Mouse (Mus musculus): ENCODE data around the gene Lmod3.
"Not testable (repeated sequence)": the region's sequence is repeated elsewhere in the genome, so short reads cannot be mapped to it uniquely, and the experiment has no call there.

Gene Lmod3

GRCm38 (mm10) chr6:97276366-97276765 lies 23.8 kb upstream of the Lmod3 start:
- no peak for DNase-seq (ENCODE audit: low read depth, low spot score)

DNA sequence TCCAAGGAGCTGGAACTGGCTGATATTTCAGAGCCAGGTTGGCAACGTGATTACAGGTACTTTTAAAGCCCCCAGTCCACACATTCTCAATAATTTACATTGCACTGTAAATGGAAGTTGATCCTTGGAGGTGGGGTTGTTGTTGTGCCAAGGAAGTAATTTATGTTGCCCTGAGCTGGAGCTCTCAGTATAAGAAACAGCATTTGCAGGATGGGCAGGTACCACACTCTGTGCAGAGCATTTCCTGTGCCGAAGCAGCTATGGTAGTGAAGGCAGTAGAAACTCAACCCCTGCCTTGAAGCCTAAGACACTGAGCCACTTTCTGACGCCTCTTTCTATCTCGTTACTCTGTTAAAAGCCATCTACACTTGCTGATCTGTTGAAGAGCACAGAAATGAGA lies 23.2 kb upstream of the Lmod3 start:
- no peak for DNase-seq (ENCODE audit: low read depth, low spot score)

GRCm38 (mm10) chr6:97273777-97274176 lies 21.2 kb upstream of the Lmod3 start:
- no peak for DNase-seq (ENCODE audit: low read depth, low spot score)

GRCm38 (mm10) chr6:97273058-97273710 lies 20.6 kb upstream of the Lmod3 start:
- DNase-seq (ENCODE audit: low read depth, low spot score) = no peak

DNA sequence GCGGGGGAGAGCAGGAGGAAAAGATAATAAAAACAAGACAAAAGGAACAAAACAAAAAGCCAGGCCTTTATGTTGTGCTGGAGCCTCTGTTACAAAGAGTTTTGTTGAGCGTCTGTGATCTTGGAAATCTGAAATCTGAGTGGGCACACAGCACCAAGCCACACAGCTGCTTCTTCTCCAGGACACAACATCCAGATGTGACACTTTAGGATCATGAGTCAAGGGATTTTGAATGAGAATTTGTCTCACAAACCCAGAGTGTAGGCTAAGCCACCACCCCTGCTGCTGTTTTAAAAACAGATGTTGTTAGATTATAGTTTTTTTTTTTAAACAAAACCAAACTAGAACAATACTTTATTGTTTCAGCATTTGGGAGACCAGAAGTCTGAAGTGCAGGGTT lies 19.8 kb upstream of the Lmod3 start:
- no peak for DNase-seq (ENCODE audit: low read depth, low spot score)

DNA sequence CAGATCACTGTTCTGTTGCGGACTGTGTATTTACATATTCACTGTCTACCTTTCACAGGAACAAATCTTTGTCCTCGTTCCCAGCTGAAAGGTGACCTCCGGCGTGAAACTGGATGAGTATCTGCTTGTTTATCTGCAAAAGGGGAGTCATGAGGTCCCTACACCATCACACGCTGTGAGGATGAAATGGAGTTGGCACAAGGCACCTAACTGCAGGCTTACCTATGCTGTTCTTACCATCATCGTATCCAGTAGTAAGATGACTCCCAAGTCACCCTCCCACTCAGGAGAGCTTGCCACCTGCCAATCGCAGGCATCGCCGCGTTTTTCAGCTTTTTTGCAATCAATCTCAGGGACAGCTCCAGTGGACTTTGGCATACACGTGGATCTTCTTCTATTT lies 17.0 kb upstream of the Lmod3 start:
- DNase-seq (ENCODE audit: low read depth, low spot score) = no peak

DNA sequence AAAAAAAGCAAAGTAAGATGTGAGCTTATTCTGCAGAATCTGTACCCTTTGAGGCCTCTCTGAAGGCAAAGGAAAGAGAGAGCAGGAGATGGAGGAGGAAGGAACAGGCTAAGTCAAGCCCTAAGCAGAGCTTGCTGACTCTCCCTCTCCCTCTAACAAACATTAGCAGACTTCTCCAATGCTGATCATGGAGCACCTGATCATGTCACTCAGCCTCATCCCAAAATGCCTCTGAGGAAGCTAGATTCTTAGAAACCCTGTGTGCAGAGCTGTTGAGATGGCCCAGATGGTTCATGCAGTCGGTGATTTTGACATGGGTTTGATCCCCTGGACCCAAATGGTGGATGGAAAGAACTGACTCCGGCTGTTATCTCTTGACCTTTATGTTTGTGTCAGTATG lies 14.6 kb upstream of the Lmod3 start:
- DNase-seq (ENCODE audit: low read depth, low spot score) = no peak

DNA sequence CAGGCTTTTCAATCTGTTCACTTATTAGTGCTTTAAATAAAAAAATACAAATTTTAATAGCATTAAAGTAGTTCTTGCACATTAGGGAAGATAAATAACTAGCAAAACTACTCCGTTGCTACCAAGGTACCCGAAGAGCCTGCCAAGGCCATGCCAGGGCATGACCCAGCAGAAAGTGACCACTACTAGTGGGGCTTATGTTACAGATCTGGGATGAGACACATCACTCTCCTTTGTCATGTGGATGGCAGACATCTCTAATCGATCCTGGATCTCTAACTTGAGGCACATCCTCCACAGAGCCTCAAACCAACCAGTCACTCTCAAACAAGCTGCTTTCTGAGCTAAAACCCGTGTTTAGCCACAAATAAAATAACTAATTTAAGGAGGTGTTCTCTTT lies 14.1 kb upstream of the Lmod3 start:
- no peak for DNase-seq (ENCODE audit: low read depth, low spot score)

DNA sequence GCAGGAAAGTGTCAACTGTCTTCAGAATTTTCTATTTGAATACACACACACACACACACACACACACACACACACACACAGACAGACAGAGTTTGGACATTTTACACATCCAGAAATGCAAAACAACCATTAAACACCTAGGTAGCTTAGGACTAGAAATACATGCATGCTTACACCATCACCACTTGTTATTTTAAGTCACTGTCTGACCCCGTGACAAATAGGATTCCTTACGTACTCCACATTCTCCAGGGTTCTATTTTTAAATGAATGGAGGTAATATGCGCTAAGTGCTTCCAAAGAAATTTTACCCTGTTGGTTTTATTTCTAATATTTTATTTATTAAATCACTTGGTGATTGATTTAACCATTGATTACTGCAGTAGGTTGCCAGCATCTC lies 13.1 kb upstream of the Lmod3 start:
- DNase-seq (ENCODE audit: low read depth, low spot score) = no peak

- DNase-seq (ENCODE audit: low read depth, low spot score) = no peak
Observed at GRCm38 (mm10) chr6:97265240-97265639, 12.7 kb upstream of the Lmod3 start.

GRCm38 (mm10) chr6:97263750-97264149 lies 11.2 kb upstream of the Lmod3 start:
- DNase-seq (ENCODE audit: low read depth, low spot score) = not testable (repeated sequence)

GRCm38 (mm10) chr6:97262229-97262628 lies 9.7 kb upstream of the Lmod3 start:
- no peak for DNase-seq (ENCODE audit: low read depth, low spot score)

- not testable (repeated sequence) for DNase-seq (ENCODE audit: low read depth, low spot score)
Observed at GRCm38 (mm10) chr6:97259926-97260325, 7.4 kb upstream of the Lmod3 start.

- no peak for DNase-seq (ENCODE audit: low read depth, low spot score)
Observed at GRCm38 (mm10) chr6:97258489-97258888, 5.9 kb upstream of the Lmod3 start.

DNA sequence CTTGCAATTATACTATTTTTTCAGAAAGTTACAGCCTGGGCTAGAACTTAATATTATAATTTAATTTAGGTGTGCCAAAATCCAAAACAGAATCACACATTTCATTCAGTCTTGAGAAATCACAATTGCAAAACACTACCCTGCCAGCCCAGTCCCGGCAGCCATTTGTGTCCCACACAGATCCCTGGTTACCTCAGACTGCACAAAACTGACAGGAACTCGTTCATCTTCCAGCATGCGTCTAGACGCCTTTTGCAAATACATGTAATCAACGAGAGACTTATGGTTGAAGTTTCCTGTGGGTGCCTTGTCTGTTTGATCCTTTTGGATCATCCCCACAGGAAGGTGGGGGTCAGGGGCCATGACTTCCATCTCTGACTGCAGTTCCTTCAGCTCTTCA lies 473 bp downstream of the Lmod3 start:
- no peak for DNase-seq (ENCODE audit: low read depth, low spot score)

DNA sequence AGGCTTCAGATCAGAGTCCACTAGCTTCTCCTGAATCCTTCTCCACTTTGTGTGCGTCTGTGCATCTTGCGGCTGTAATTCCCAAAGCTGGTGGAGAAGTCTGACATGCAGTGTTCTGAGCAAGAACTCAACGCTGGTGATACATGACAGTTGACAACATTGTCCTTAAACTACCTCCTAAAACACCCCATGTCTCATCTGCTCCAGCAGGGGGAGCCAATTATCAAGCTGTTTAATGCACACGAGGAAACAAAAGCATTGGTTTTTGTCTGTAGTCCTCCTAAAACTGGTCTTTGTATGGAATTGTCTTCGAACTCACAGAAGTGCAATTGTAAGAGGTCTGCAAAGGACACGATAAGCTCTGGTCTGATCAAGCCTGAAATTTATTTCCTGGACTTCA lies 1.6 kb downstream of the Lmod3 start:
- DNase-seq (ENCODE audit: low read depth, low spot score) = no peak

- no peak for DNase-seq (ENCODE audit: low read depth, low spot score)
Observed at GRCm38 (mm10) chr6:97245200-97245599, 7.4 kb downstream of the Lmod3 start.

DNA sequence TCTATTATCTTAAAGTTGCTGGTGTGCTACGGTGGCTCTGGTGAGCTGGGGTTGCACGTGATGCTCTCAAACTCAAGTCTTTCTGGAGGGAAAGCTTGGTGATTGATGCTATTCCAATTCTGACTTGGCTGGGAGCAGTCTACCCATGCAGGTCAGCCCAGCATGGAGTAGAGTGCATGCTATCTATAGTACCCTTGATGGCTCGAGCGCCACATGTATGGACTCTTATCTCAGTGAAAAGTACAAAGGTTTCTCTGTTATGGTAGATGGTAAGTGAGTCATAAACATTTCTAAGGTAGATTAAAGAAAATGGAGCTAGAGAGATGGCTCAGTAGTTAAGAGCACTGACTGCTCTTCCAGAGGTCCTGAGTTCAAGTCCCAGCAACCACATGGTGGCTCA lies 10.0 kb downstream of the Lmod3 start:
- DNase-seq (ENCODE audit: low read depth, low spot score) = no peak

DNA sequence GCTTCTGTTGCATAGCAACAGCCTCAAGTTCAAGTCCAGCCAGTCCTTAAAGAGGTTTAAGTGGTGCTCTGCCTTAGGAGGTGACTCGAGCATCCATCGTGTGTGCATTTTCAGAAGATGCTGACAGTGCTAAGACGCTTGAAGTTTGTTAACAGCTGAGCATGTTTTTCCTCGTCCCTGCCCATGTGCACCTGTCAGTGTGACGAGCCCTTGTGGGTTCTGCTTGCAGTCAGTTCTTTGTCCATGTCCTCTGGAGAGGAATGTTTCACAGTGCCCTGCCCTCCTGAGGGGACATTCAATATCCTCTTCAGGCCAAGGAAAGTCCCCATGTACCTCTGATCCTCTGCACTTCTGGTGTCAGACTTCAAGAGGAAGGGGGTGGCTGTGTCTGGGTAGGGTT lies 12.5 kb downstream of the Lmod3 start:
- DNase-seq (ENCODE audit: low read depth, low spot score) = no peak

- DNase-seq (ENCODE audit: low read depth, low spot score) = no peak
Observed at GRCm38 (mm10) chr6:97239360-97239759, 13.2 kb downstream of the Lmod3 start.

- DNase-seq (ENCODE audit: low read depth, low spot score) = no peak
Observed at GRCm38 (mm10) chr6:97236088-97236487, 16.5 kb downstream of the Lmod3 start.

- no peak for DNase-seq (ENCODE audit: low read depth, low spot score)
Observed at GRCm38 (mm10) chr6:97234911-97235668, 17.5 kb downstream of the Lmod3 start.

- no peak for DNase-seq (ENCODE audit: low read depth, low spot score)
Observed at GRCm38 (mm10) chr6:97227067-97227847, 25.3 kb downstream of the Lmod3 start.

Measured in brain, embryonic 18.5 days (tissue).